Mouse (Mus musculus) heart, postnatal 0 days (tissue): ENCODE measurements at regions not wholly inside any gene's neighbourhood (a gene's known extent, or its start where the extent isn't known, plus 50 kb on each side); places are given as distances from the start of the nearest gene placed in this dataset.

Experiments
- CTCF ChIP-seq: IDR thresholded peaks from 2 replicates; pipeline ENCODE4 v1.5.1; 2016; ENCODE audit warnings: antibody characterized with exemption, control low read depth, low read depth
- EP300 ChIP-seq: IDR thresholded peaks from 2 replicates; pipeline ENCODE4 v1.6.1; 2016; ENCODE audit warnings: antibody characterized with exemption, low read depth

- TF ChIP-seq CTCF: no peak
- no peak for TF ChIP-seq EP300
Measured at GRCm38 (mm10) chr1:144405724-144406123, 156.7 kb upstream of the Rgs1 start.
